Mouse (Mus musculus) olfactory bulb, adult 2 months (tissue): ENCODE results near the gene Ptpn1. TPM values are rescaled to one million over a fixed set of nuclear protein-coding genes. Genes with fewer than 3 reads are reported as not detected.

ENCODE experiments used
- H3K27ac ChIP-seq: fragments of 200-500 bp; 2 replicates; pipeline ENCODE4 v1.5.1; 2012; ENCODE audit warnings: low read depth, low read length; ENCODE audit not compliant: insufficient read depth
- H3K4me1 ChIP-seq: fragments of 200-500 bp; 2 replicates; pipeline ENCODE4 v1.6.1; 2012; ENCODE audit warnings: low read length; ENCODE audit not compliant: control insufficient read depth, insufficient read depth
- H3K4me3 ChIP-seq: fragments of 200-500 bp; 2 replicates; pipeline ENCODE4 v1.5.1; 2012; ENCODE audit warnings: mild to moderate bottlenecking, low read depth, low read length, moderate library complexity; ENCODE audit not compliant: insufficient read depth
- CTCF ChIP-seq: fragments of 200-500 bp; IDR thresholded peaks from 2 replicates; pipeline ENCODE4 v1.5.1; 2012; ENCODE audit warnings: low read depth, mild to moderate bottlenecking, low read length, moderate library complexity; ENCODE audit not compliant: insufficient read depth
- POLR2A ChIP-seq: fragments of 200-500 bp; IDR thresholded peaks from 2 replicates; pipeline ENCODE4 v1.6.1; 2012; ENCODE audit warnings: mild to moderate bottlenecking, low read depth, low read length, moderate library complexity; ENCODE audit not compliant: insufficient read depth
- WGBS: fragments of 180-500 bp; shearing (Covaris S2); methylation state at CpG from one replicate; pipeline ENCODE4 v1.1.7; 2018; 5-methylcytosine and 5-hydroxymethylcytosine counted together
- polyA plus RNA-seq: library from polyadenylated mRNA; stranded (reverse); fragments of >200 nt; gene quantifications from 2 replicates; pipeline ENCODE4 v1.2.4, GENCODE M21; 2012; ENCODE audit warnings: low replicate concordance; ENCODE audit not compliant: missing spikeins, insufficient read depth, insufficient read length

Ptpn1 gene
- polyA plus RNA-seq, 1 experiment = not detected

DNA sequence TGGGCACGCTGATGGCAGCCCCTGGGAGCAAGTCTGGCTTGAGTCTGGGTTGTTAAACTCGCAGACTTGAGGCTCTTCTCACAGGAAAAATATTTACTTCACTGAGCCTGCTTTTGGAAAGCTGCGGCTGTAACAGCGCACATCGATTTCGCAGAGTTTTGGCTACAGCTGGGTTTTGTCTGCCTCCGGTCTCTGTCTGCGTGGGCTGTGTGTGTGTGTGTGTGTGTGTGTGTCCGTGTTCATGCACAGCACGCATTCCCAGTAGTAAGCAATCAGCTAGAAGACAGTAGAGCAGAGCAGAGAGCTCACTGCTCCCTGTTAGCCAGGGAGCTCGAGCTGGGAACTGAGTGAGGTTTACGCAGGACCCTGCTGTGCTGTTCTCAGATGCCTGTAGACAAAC, 93.3 kb downstream of the Ptpn1 start:
- 15% methylated on average over 12 of the region's 12 CpGs for WGBS

GRCm38 (mm10) chr2:168025882-168026281, 94.0 kb downstream of the Ptpn1 start:
- peaks cover 16% of the 10 kb centered on the region for H3K4me1 ChIP-seq
- no peak for TF ChIP-seq CTCF
- 93% methylated on average over 8 of the region's 8 CpGs for WGBS
- no peak overlapping the region for H3K27ac ChIP-seq
- H3K4me3 ChIP-seq = no peak overlapping the region

More for the DNA sequence above, 93.3 kb downstream of the Ptpn1 start:
- TF ChIP-seq CTCF (no peak), POLR2A (no peak)
- Histone ChIP-seq H3K4me3 (no peak overlapping the region), H3K4me1 (peaks cover 16% of the 10 kb centered on the region), H3K27ac (no peak overlapping the region)

GRCm38 (mm10) chr2:168026467-168026866, 94.6 kb downstream of the Ptpn1 start:
- 59% methylated on average over 3 of the region's 3 CpGs for WGBS
- TF ChIP-seq POLR2A (no peak), CTCF (no peak)
- Histone ChIP-seq H3K4me1 (peaks cover 16% of the 10 kb centered on the region), H3K4me3 (no peak overlapping the region), H3K27ac (no peak overlapping the region)

GRCm38 (mm10) chr2:168028376-168028775, 96.5 kb downstream of the Ptpn1 start:
- TF ChIP-seq CTCF (no peak), POLR2A (no peak)
- WGBS = 92% methylated on average over 3 of the region's 3 CpGs
- no peak overlapping the region for H3K27ac ChIP-seq
- no peak overlapping the region for H3K4me3 ChIP-seq
- peaks cover 16% of the 10 kb centered on the region for H3K4me1 ChIP-seq

Other genes starting within 250 kb of the Ptpn1 start
- not detected in 2 replicates for gene Cebpb, start 243.1 kb upstream of the Ptpn1 start, polyA plus RNA-seq
- gene Tmem189, start 242.2 kb upstream of the Ptpn1 start, polyA plus RNA-seq = 167 TPM in 1 of 2 replicates, not detected in the other
- not detected in 2 replicates for gene Ripor3, start 78.6 kb downstream of the Ptpn1 start, polyA plus RNA-seq
- gene Pard6b, start 148.9 kb downstream of the Ptpn1 start, polyA plus RNA-seq = not detected in 2 replicates